Mouse (Mus musculus) CD4-positive naive resting alpha-beta T cell, adult 76 days (primary cell): ENCODE measurements around the gene Limd1. TPM values are rescaled to one million over a fixed set of nuclear protein-coding genes. Genes with fewer than 3 reads are reported as not detected.

Experiments used
- total RNA-seq: library from RNA; stranded (reverse); gene quantifications from one replicate; pipeline ENCODE4 v1.2.4, GENCODE M21; 2023

Gene Limd1
- 62.1 TPM for total RNA-seq

DNA sequence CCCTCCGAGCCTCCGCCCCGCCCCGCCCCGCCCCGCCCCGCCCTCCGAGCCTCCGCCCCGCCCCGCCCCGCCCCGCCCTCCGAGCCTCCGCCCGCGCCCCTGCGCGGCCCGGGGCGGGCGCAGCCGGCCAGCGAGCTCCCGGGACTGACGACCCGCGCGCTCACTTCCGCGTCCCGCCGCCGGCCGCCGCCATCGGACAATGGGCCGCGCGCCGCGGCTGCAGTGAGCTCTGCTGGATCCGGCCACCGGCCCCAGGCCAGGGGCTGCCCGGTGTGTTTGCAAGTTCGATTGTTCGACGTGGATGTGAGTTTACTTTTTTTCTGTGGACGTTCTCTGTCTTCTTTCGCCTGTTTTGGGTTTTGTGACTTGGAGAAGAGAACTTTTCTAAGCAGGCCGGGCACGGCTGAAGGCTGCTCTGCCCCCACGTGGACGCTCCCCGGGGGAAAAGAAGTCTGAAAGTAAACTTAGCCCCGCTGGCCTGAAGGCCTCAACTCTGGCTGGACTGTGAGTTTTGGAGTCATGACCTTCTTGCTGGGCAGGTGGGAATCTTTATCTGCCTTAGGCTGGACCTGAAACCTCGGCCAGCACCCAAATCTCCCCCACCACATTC, at the start of gene Limd1:
TSS of gene Limd1 (plus strand) at position 121 of the 610 bp plus-strand sequence.

DNA sequence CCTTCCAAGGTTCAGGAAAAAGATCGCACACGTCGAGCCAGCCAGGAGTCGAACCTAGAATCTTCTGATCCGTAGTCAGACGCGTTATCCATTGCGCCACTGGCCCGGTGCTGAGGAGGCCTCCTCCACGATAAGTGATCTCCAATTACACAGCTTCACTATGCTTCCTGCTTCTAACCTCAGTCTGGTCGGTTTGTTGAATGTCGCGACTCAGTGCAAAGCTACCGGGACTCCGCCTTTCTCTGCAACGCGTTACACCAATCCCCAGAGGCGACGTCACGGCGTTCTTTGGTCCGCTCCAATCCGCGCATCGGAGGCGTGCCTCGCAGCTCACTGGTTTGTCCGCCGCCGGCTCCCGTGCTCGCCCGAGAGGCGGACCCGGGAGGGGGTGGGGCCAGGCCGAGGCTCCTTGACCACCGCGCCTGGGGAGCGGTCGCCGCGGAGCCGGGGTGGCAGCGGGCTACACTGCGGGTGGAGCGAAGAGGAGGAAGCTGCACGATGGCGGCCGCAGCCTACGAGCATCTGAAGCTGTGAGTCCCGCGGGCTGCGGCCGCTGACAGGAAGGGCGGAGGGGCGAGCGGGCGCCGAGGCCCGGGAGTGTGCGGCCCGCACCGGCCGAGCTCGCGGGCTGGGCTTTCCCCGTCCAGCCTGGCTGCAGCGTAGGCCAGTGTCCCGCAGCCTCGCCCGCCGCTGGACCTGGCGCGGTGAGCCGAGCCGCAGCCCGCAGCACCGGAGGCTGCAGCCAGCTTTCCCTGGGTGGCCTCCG, 51.1 kb downstream of the Limd1 start, which contains the start of gene Sacm1l:
TSS of gene Sacm1l (plus strand) at position 368 of the 766 bp plus-strand sequence.

Other genes with a start within 250 kb of the Limd1 start
- gene Tmem158, start 217.9 kb upstream of the Limd1 start, total RNA-seq = 0.44 TPM
- gene Lars2, start 111.8 kb upstream of the Limd1 start, total RNA-seq = 666 TPM
- gene Sacm1l, start 51.1 kb downstream of the Limd1 start, total RNA-seq = 24.4 TPM
- not detected for gene Slc6a20b, start 153.9 kb downstream of the Limd1 start, total RNA-seq
- gene Ccr9, start 199.7 kb downstream of the Limd1 start, total RNA-seq = 5.1 TPM
- 0.21 TPM for gene Slc6a20a, start 200.2 kb downstream of the Limd1 start, total RNA-seq
- 102 TPM for gene Lztfl1, start 239.0 kb downstream of the Limd1 start, total RNA-seq